Mouse (Mus musculus): ENCODE measurements around the gene Zmynd15. TPM values are rescaled to one million over a fixed set of nuclear protein-coding genes. Genes with fewer than 3 reads are reported as not detected.

Zmynd15 gene
- polyA plus RNA-seq, 1 experiment: 31.2 TPM

DNA sequence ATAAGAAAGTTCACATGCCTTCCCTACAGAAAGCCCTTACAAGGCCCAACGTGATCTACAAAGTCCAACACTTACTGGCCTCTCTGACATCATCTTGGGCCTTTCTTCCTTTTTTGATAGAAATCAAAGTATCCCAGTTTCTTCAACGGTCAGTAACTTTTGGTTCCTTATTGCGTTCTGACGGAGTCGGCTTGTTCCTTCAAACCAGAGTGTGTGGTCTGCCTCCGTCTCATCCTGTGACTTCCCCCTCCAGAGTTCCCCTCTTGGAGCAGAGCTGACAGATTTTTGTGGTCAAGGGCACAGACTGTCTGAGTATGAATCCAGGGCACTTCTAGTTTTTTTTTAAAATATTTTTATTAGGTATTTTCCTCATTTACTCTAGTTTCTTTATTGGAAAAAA is 30.5 kb downstream of the Zmynd15 start:
- H3K27me3 ChIP-seq (ENCODE audit: control insufficient read depth, insufficient read depth, low read length): no peaks in the 10 kb centered on the region
- no peaks in the 10 kb centered on the region for H3K4me1 ChIP-seq (replicated peaks; ENCODE audit: control insufficient read depth, insufficient read depth, low read length)
- H3K4me3 ChIP-seq (ENCODE audit: control insufficient read depth, insufficient read depth, low read length): no peak overlapping the region
- H3K27ac ChIP-seq (ENCODE audit: control insufficient read depth, insufficient read depth, low read length): no peak overlapping the region
- no peak for DNase-seq
- WGBS: 17% methylated on average over 6 of the region's 6 CpGs
- TF ChIP-seq CTCF (IDR thresholded peaks at IDR 0.05; ENCODE audit: borderline replicate concordance, control insufficient read depth, extremely low read depth, insufficient read depth, low read length, poor library complexity): no peak
- TF ChIP-seq POLR2A (IDR thresholded peaks at IDR 0.05; ENCODE audit: control insufficient read depth, extremely low read depth, insufficient read depth, low read length, poor library complexity): no peak
- no peaks in the 10 kb centered on the region for H3K36me3 ChIP-seq (ENCODE audit: control insufficient read depth, insufficient read depth, low read length)

DNA sequence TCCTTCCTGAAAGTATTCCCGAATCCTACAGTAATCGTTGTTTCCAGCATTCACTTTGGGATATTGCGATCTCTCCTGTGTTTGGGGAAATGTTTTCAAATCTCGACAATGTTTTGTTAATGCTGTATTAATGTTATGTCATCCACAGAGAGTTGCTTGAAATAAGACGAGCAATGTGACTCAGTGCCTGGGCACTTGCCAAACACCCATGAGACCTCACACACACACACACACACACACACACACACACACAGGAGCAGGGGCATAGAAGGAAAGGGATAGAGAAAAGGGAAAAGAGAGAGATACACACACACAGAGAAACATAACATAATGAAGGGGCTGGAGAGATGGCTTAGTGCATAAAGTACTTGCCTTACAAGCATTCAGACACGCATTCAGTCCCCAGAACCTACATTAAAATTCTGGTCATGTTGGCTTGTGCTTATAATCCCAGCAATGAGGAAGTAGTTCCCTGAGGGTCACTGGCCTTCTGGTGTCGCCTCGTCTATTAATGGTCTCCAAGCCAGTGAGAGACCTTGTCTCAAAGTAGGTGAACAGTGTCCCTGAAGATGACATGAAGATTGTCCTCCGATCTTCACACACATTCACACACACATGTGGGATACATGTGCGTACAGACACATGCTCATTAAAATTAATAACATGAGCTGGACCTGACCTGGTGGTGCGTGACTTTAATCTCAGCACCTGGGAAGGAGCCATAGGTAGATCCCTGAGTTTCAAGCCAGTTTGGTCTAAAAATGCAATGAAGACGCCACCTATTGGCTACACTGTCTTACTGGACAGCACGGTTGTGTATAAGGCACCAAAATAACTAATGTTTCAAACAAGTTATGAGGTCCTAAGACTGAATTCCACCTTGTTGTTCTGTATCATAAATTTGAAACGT is 40.6 kb downstream of the Zmynd15 start:
- 75% methylated on average over 14 of the region's 14 CpGs for whole genome bisulfite sequencing
- peaks cover under 1% of the 10 kb centered on the region; the same call in 1 of the 2 replicates for H3K4me1 ChIP-seq (replicated peaks; ENCODE audit: control insufficient read depth, insufficient read depth, low read length)
- H3K36me3 ChIP-seq (ENCODE audit: control insufficient read depth, insufficient read depth, low read length): no peaks in the 10 kb centered on the region
- no peak overlapping the region for H3K27ac ChIP-seq (ENCODE audit: control insufficient read depth, insufficient read depth, low read length)
- no peak overlapping the region for H3K4me3 ChIP-seq (ENCODE audit: control insufficient read depth, insufficient read depth, low read length)
- no peak for TF ChIP-seq POLR2A (IDR thresholded peaks at IDR 0.05; ENCODE audit: control insufficient read depth, extremely low read depth, insufficient read depth, low read length, poor library complexity)
- no peak for TF ChIP-seq CTCF (IDR thresholded peaks at IDR 0.05; ENCODE audit: borderline replicate concordance, control insufficient read depth, extremely low read depth, insufficient read depth, low read length, poor library complexity)
- DNase-seq: no peak
- H3K27me3 ChIP-seq (ENCODE audit: control insufficient read depth, insufficient read depth, low read length): no peaks in the 10 kb centered on the region

DNA sequence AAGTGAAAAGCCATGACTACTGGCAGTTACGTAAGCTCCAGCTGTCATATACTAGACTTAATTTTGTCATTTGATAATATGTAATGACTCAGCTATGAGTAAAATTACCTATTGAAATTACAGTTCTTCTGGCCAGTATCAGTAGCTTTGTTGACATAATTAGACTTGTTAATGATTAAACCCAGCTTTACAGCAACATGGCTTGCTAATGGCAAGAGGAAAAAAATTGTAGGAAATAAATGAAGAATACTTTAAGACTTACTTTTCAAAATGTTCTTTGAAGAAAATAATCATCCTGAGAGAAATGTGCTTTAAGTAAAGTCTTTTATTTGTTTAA is 41.2 kb downstream of the Zmynd15 start:
- H3K4me3 ChIP-seq (ENCODE audit: control insufficient read depth, insufficient read depth, low read length): no peak overlapping the region

DNA sequence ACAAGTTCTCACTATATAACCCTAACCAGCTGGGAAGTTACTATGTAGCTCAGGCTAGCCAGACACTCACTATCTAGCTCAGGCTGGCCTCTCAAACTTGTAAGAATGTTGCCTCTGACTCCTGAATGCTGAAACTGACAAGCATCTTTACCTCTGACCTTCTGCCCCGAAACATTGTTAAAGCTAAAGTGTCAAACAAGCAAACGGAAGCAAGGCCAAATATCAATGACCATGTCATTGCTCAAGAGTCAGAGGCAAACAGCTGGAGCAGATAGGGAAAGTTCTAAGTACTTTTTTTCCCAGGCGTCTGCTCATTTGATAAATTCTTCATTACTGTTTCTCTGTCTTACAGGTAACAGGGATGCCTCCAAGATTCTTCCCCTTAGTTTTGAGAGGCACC is 42.8 kb downstream of the Zmynd15 start:
- Histone ChIP-seq H3K4me1 (replicated peaks; ENCODE audit: control insufficient read depth, insufficient read depth, low read length) (peaks cover 8% of the 10 kb centered on the region), H3K27ac (ENCODE audit: control insufficient read depth, insufficient read depth, low read length) (no peak overlapping the region), H3K4me3 (ENCODE audit: control insufficient read depth, insufficient read depth, low read length) (no peak overlapping the region), H3K27me3 (ENCODE audit: control insufficient read depth, insufficient read depth, low read length) (no peaks in the 10 kb centered on the region), H3K36me3 (ENCODE audit: control insufficient read depth, insufficient read depth, low read length) (no peaks in the 10 kb centered on the region)
- WGBS: 91% methylated on average over 3 of the region's 3 CpGs
- no peak for TF ChIP-seq POLR2A (IDR thresholded peaks at IDR 0.05; ENCODE audit: control insufficient read depth, extremely low read depth, insufficient read depth, low read length, poor library complexity)
- no peak for TF ChIP-seq CTCF (IDR thresholded peaks at IDR 0.05; ENCODE audit: borderline replicate concordance, control insufficient read depth, extremely low read depth, insufficient read depth, low read length, poor library complexity)
- no peak for DNase-seq

More for the DNA sequence above, 41.2 kb downstream of the Zmynd15 start:
- Histone ChIP-seq H3K4me1 (replicated peaks; ENCODE audit: control insufficient read depth, insufficient read depth, low read length) (peaks cover 6% of the 10 kb centered on the region), H3K36me3 (ENCODE audit: control insufficient read depth, insufficient read depth, low read length) (no peaks in the 10 kb centered on the region), H3K27me3 (ENCODE audit: control insufficient read depth, insufficient read depth, low read length) (no peaks in the 10 kb centered on the region), H3K27ac (ENCODE audit: control insufficient read depth, insufficient read depth, low read length) (no peak overlapping the region)
- WGBS: 96% methylated on average over 1 of the region's 1 CpGs
- TF ChIP-seq CTCF (IDR thresholded peaks at IDR 0.05; ENCODE audit: borderline replicate concordance, control insufficient read depth, extremely low read depth, insufficient read depth, low read length, poor library complexity): no peak
- no peak for TF ChIP-seq POLR2A (IDR thresholded peaks at IDR 0.05; ENCODE audit: control insufficient read depth, extremely low read depth, insufficient read depth, low read length, poor library complexity)
- DNase-seq: no peak

DNA sequence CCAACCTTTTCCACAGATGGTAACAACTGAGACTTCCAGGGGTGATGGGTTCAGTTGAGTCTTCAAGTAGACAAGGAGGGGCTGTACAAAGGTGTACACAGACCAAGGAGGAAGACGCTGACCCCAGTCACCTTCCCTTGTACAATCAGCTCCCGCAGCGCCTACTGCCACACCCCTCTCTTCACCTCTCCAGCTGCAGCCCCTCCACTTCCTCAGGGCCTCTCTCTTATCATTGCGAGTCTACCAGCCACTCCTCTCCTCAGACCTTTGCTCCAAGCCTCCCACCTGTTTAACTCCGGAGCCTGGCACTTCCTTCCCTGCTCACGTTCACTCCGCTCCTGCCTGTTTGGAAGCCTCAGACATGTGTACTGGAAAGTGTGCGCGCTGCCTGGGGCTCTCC is 45.7 kb downstream of the Zmynd15 start, which contains the start of gene Tm4sf5:
Tm4sf5 (plus strand) TSS at position 275 of the 400 bp plus-strand sequence.
- no peak within 1 kb of the TSS for H3K4me3 ChIP-seq (ENCODE audit: control insufficient read depth, insufficient read depth, low read length)
- no peak for TF ChIP-seq POLR2A (IDR thresholded peaks at IDR 0.05; ENCODE audit: control insufficient read depth, extremely low read depth, insufficient read depth, low read length, poor library complexity)
- no peak for TF ChIP-seq CTCF (IDR thresholded peaks at IDR 0.05; ENCODE audit: borderline replicate concordance, control insufficient read depth, extremely low read depth, insufficient read depth, low read length, poor library complexity)
- WGBS: 63% methylated on average over 9 of the region's 9 CpGs
- no peak within 1 kb of the TSS for H3K27ac ChIP-seq (ENCODE audit: control insufficient read depth, insufficient read depth, low read length)
- H3K36me3 ChIP-seq (ENCODE audit: control insufficient read depth, insufficient read depth, low read length): no peaks in the 10 kb centered on the region
- H3K4me1 ChIP-seq (replicated peaks; ENCODE audit: control insufficient read depth, insufficient read depth, low read length): peaks cover 17% of the 10 kb centered on the region
- DNase-seq: no peak
- no peaks in the 10 kb centered on the region for H3K27me3 ChIP-seq (ENCODE audit: control insufficient read depth, insufficient read depth, low read length)

DNA sequence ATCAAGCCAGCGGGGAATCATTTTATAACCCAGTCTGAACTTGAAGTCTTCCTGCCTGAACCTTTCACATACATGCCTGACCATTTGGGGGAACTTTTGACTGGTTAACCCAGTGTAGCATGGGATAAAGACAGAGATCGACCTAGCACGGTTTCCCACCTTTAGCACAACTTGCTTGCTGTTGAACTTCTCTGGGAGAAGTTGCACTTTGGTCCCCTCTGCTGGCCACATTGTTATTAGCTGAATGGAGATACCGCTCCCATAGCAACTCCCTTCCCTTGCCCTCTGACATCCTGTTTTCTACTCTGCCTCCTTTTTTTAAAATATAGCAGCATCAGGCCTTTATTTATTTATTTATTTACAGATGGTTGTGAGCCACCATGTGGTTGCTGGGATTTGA is 47.2 kb downstream of the Zmynd15 start:
- 23% methylated on average over 4 of the region's 4 CpGs for WGBS
- Histone ChIP-seq H3K4me3 (ENCODE audit: control insufficient read depth, insufficient read depth, low read length) (no peak overlapping the region), H3K27ac (ENCODE audit: control insufficient read depth, insufficient read depth, low read length) (peak overlapping the region; percentile 32; the same call in 1 of the 2 replicates), H3K4me1 (replicated peaks; ENCODE audit: control insufficient read depth, insufficient read depth, low read length) (peaks cover 17% of the 10 kb centered on the region), H3K36me3 (ENCODE audit: control insufficient read depth, insufficient read depth, low read length) (no peaks in the 10 kb centered on the region), H3K27me3 (ENCODE audit: control insufficient read depth, insufficient read depth, low read length) (no peaks in the 10 kb centered on the region)
- TF ChIP-seq CTCF (IDR thresholded peaks at IDR 0.05; ENCODE audit: borderline replicate concordance, control insufficient read depth, extremely low read depth, insufficient read depth, low read length, poor library complexity) (no peak), POLR2A (IDR thresholded peaks at IDR 0.05; ENCODE audit: control insufficient read depth, extremely low read depth, insufficient read depth, low read length, poor library complexity) (no peak)
- peak; percentile 90 for DNase-seq
